Mouse (Mus musculus): ENCODE measurements around the gene BC052040.

DNA sequence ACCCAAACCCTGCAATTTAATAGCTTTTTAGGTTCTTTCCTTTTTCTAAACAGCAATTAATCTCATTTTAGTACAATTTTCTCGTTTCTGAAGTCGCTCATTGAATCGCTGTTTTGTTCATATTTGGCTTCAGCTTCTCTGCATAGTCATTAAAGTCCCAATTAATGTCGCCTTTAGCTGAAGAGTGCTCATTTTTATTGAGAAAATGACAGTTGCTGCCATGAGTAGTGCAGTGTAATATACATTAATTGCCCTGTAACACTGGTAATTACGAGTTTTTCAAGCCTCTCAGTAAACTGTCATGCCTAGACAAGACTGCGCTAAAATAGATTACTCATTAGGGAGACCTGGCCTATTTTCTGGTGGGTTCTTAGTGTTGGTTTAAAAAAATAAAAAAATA is 144.0 kb downstream of the BC052040 start:
- TF ChIP-seq CTCF (IDR thresholded peaks at IDR 0.05; ENCODE audit: borderline replicate concordance, insufficient read depth, low read length) = no peak
- no peak for TF ChIP-seq POLR2A (IDR thresholded peaks at IDR 0.05; ENCODE audit: low read depth, low read length)

All from embryonic fibroblast, embryonic 13.5 days (primary cell).